Comparison of ENCODE assay signal across 10 mouse cellular contexts in the genomic region with DNA sequence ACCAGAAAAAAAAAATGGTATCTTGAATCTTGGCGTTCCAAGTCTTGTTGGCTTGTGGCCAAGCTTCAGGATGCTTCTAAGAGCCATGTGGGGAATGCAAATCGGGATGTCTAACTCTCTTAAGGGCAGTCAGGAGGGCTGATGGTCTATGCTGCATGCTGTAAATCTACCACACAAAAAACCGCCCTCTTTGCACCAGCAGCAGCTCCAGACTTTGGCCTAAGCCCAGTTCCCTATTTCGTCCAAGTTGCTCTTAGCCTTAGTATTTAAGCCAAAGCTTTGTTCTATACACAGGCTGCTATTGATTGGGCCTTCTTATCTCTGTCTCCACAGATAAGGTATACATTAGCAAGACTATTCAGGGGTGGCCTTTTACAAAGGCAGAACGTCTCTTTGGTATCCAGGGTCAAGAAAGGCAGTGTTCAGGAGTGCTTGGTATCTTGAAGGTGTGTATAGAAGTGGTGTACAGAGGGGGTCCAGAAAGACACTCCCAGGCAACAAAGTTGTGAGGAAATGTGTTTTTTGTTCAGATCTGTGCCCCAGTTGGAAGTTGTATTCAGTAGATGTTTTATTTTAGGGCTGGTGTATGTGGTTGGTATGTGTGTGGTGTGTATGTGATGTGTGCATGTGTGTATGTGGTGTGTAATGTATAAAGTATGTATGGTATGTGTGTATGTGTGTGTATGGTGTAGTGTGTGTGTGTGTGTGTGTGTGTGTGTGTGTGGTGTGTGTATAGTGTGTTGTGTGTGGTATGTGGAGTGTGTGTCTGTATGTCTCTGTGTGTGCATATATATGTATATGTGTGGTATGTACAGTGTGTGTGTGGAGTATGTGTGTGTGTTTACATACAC.
A peak's percentile ranks its signal among the peaks of the same experiment; 100 is the strongest.
DNase-seq lines count a peak whose midpoint lies in the region; ATAC-seq lines count a peak whose summit lies in the region.
"Had no signal": no experiment of that assay in that cellular context is flagged by ENCODE, and none has a peak within 500 bp of the region (broad histone marks: within the 10 kb centered on the region; RNA-seq: fewer than 3 reads in every experiment).

No protein-coding gene starts in this region.

- 0 out of 2 replicates have a peak, but pooled peaks cover 3% of the 10 kb centered on the region for H3K4me1 ChIP-seq in hindbrain, embryonic 15.5 days (replicated peaks)
- no peaks in the 10 kb centered on the region for H3K4me1 ChIP-seq in hindbrain, embryonic 11.5 days (replicated peaks; ENCODE audit: control insufficient read depth, insufficient read depth, low read length)
- H3K4me1 ChIP-seq in stomach, embryonic 16.5 days (ENCODE audit: control insufficient read depth, insufficient read depth, low read length): peaks cover 17% of the 10 kb centered on the region; the same call in 1 of the 2 replicates

- 0 out of 2 replicates have a peak, but pooled peaks have one; percentile 54 for ATAC-seq in hindbrain, embryonic 15.5 days (ENCODE audit: low FRiP score, low read depth)
- ATAC-seq in hindbrain, embryonic 11.5 days (ENCODE audit: low FRiP score): no peak
- ATAC-seq in stomach, embryonic 16.5 days (ENCODE audit: insufficient read depth, low FRiP score): peak; percentile 82
- no peak for ATAC-seq in cerebellum, adult (ENCODE audit: insufficient number of reproducible peaks, low FRiP score, low TSS enrichment)

- 42% methylated on average over 5 of the region's 5 CpGs for WGBS in hindbrain, embryonic 15.5 days
- WGBS in hindbrain, embryonic 11.5 days: 76% methylated on average over 5 of the region's 5 CpGs
- 13% methylated on average over 5 of the region's 5 CpGs for whole genome bisulfite sequencing in stomach, embryonic 16.5 days

- H3K36me3 ChIP-seq in hindbrain, embryonic 15.5 days: no peaks in the 10 kb centered on the region
- H3K36me3 ChIP-seq in hindbrain, embryonic 11.5 days (ENCODE audit: control insufficient read depth, insufficient read depth, low read length): no peaks in the 10 kb centered on the region
- H3K36me3 ChIP-seq in stomach, embryonic 16.5 days (ENCODE audit: control insufficient read depth, insufficient read depth, low read length): no peaks in the 10 kb centered on the region

- no peak overlapping the region for H3K4me2 ChIP-seq in hindbrain, embryonic 15.5 days
- H3K4me2 ChIP-seq in hindbrain, embryonic 11.5 days (replicated peaks; ENCODE audit: low read depth, low read length): no peak overlapping the region
- no peak overlapping the region for H3K4me2 ChIP-seq in stomach, embryonic 16.5 days (ENCODE audit: low read depth, low read length)

- H3K27ac ChIP-seq in hindbrain, embryonic 15.5 days (replicated peaks): no peak overlapping the region
- no peak overlapping the region for H3K27ac ChIP-seq in hindbrain, embryonic 11.5 days (ENCODE audit: low read depth, low read length)
- H3K27ac ChIP-seq in stomach, embryonic 16.5 days (ENCODE audit: low read length): peak overlapping the region; percentile 83
- H3K27ac ChIP-seq: macrophage had no signal

- intact Hi-C loops in left cerebral cortex, postnatal 36 days (cut with DNase I): loop anchor here (2.0 kb wide), 1 partner anchor 66 kb away; no protein-coding TSS in a partner anchor

- no peaks in the 10 kb centered on the region for H3K27me3 ChIP-seq in hindbrain, embryonic 15.5 days
- H3K27me3 ChIP-seq in hindbrain, embryonic 11.5 days (ENCODE audit: control insufficient read depth, insufficient read depth, low read length): no peaks in the 10 kb centered on the region
- H3K27me3 ChIP-seq in stomach, embryonic 16.5 days (ENCODE audit: control insufficient read depth, insufficient read depth, low read length): no peaks in the 10 kb centered on the region

- no peak for DNase-seq in hindbrain, embryonic 11.5 days (ENCODE audit: low spot score)
- peak; percentile 82 for DNase-seq in brain, adult 2 months (ENCODE audit: low read depth, low spot score)
- DNase-seq in heart, adult 18-20 months: peak; percentile 57 to 60
- DNase-seq in left cerebral cortex, postnatal 36 days (ENCODE audit: low spot score in 2 of 2): peak; percentile 50 to 65
- DNase-seq in retina, embryonic 14.5 days (ENCODE audit: low spot score): no peak

- no peak overlapping the region for H3K9ac ChIP-seq in hindbrain, embryonic 15.5 days
- H3K9ac ChIP-seq in hindbrain, embryonic 11.5 days (ENCODE audit: low read depth, low read length): no peak overlapping the region
- no peak overlapping the region for H3K9ac ChIP-seq in stomach, embryonic 16.5 days (ENCODE audit: low read length)

- no peak overlapping the region for H3K4me3 ChIP-seq in hindbrain, embryonic 15.5 days
- no peak overlapping the region for H3K4me3 ChIP-seq in hindbrain, embryonic 11.5 days (ENCODE audit: low read depth, low read length)
- no peak overlapping the region for H3K4me3 ChIP-seq in stomach, embryonic 16.5 days (replicated peaks; ENCODE audit: low read length)
- H3K4me3 ChIP-seq: erythroblast, embryonic 14.5 days had no signal

- no peaks in the 10 kb centered on the region for H3K9me3 ChIP-seq in hindbrain, embryonic 15.5 days
- H3K9me3 ChIP-seq in hindbrain, embryonic 11.5 days (ENCODE audit: control insufficient read depth, low read length): no peaks in the 10 kb centered on the region
- peaks cover 3% of the 10 kb centered on the region; the same call in 1 of the 2 replicates for H3K9me3 ChIP-seq in stomach, embryonic 16.5 days (replicated peaks; ENCODE audit: control insufficient read depth, low read length)

Comparison
In these comparisons a context has a peak if more than half of its experiments do, and no peak if none do; other contexts are left out.
1. ATAC-seq: peak in hindbrain, embryonic 15.5 days (single experiment) and stomach, embryonic 16.5 days (single experiment); none in hindbrain, embryonic 11.5 days (single experiment) and cerebellum, adult (single experiment).
2. DNase-seq: peak in brain, adult 2 months (single experiment), heart, adult 18-20 months (2 of 2) and left cerebral cortex, postnatal 36 days (2 of 2); none in hindbrain, embryonic 11.5 days (single experiment) and retina, embryonic 14.5 days (single experiment).